Mouse (Mus musculus) forebrain, embryonic 16.5 days (tissue): ENCODE measurements at regions not wholly inside any gene's neighbourhood (a gene's known extent, or its start where the extent isn't known, plus 50 kb on each side); places are given as distances from the start of the nearest gene placed in this dataset.
A peak's percentile ranks its signal among the peaks of the same experiment; 100 is the strongest.
"Not testable (repeated sequence)": the region's sequence is repeated elsewhere in the genome, so short reads cannot be mapped to it uniquely, and the experiment has no call there.

ENCODE experiments used
- ATAC-seq: fragments of 200-750 bp; cut with Nextera tagmentation; 2 replicates; pipeline ENCODE4 v1.8.0; 2017; ENCODE audit warnings: mild to moderate bottlenecking, moderate library complexity
- H3K27ac ChIP-seq: fragments of 300-500 bp; sonication (generic); 2 replicates; pipeline ENCODE4 v1.5.1; 2014; ENCODE audit warnings: low read length, control low read depth
- H3K27me3 ChIP-seq: fragments of 300-500 bp; sonication (generic); replicated peaks from 2 replicates; pipeline ENCODE4 v1.6.1; 2014; ENCODE audit warnings: low read length; ENCODE audit not compliant: control insufficient read depth, insufficient read depth
- H3K36me3 ChIP-seq: fragments of 300-500 bp; sonication (generic); 2 replicates; pipeline ENCODE4 v1.6.1; 2014; ENCODE audit not compliant: control insufficient read depth, insufficient read depth
- H3K4me1 ChIP-seq: fragments of 300-500 bp; sonication (generic); replicated peaks from 2 replicates; pipeline ENCODE4 v1.6.1; 2014; ENCODE audit warnings: low read length; ENCODE audit not compliant: control insufficient read depth, insufficient read depth
- H3K4me2 ChIP-seq: fragments of 300-500 bp; sonication (generic); 2 replicates; pipeline ENCODE4 v1.6.1; 2014; ENCODE audit warnings: mild to moderate bottlenecking, low read length, control low read depth
- H3K4me3 ChIP-seq: fragments of 300-500 bp; sonication (generic); replicated peaks from 2 replicates; pipeline ENCODE4 v1.5.1; 2014; ENCODE audit warnings: mild to moderate bottlenecking, low read length, control low read depth
- H3K9ac ChIP-seq: fragments of 300-500 bp; sonication (generic); replicated peaks from 2 replicates; pipeline ENCODE4 v1.6.1; 2014; ENCODE audit warnings: low read depth, low read length, control low read depth
- H3K9me3 ChIP-seq: fragments of 300-500 bp; sonication (generic); 2 replicates; pipeline ENCODE4 v1.6.1; 2016; ENCODE audit warnings: low read length; ENCODE audit not compliant: control insufficient read depth
- WGBS: fragments of 180-500 bp; shearing (Covaris S2); extraction: QIAGEN DNeasy Blood & Tissue Kit; methylation state at CpG from one replicate; pipeline ENCODE4 v1.1.7; 2014; 5-methylcytosine and 5-hydroxymethylcytosine counted together

GRCm38 (mm10) chr10:26567613-26568012 lies 185.6 kb upstream of the Arhgap18 start:
- Histone ChIP-seq H3K4me2 (no peak overlapping the region), H3K9ac (no peak overlapping the region), H3K4me3 (no peak overlapping the region), H3K27me3 (no peaks in the 10 kb centered on the region), H3K4me1 (peaks cover 4% of the 10 kb centered on the region; the same call in 1 of the 2 replicates), H3K36me3 (no peaks in the 10 kb centered on the region), H3K9me3 (no peaks in the 10 kb centered on the region), H3K27ac (no peak overlapping the region)
- ATAC-seq = peak; percentile 11; the same call in 1 of the 2 replicates
- 72% methylated on average over 4 of the region's 4 CpGs for WGBS

- Histone ChIP-seq H3K4me1 (no peaks in the 10 kb centered on the region), H3K9ac (no peak overlapping the region), H3K27ac (no peak overlapping the region), H3K27me3 (no peaks in the 10 kb centered on the region), H3K9me3 (no peaks in the 10 kb centered on the region), H3K36me3 (no peaks in the 10 kb centered on the region), H3K4me2 (no peak overlapping the region), H3K4me3 (no peak overlapping the region)
- 89% methylated on average over 5 of the region's 5 CpGs for WGBS
- no peak for ATAC-seq
These were observed 182.8 kb upstream of the Arhgap18 start for GRCm38 (mm10) chr10:26570468-26570867.

- no peaks in the 10 kb centered on the region for H3K9me3 ChIP-seq
- H3K36me3 ChIP-seq = no peaks in the 10 kb centered on the region
- H3K27ac ChIP-seq = no peak overlapping the region
- no peaks in the 10 kb centered on the region for H3K4me1 ChIP-seq
- 84% methylated on average over 1 of the region's 1 CpGs for WGBS
- H3K4me2 ChIP-seq = no peak overlapping the region
- H3K4me3 ChIP-seq = no peak overlapping the region
- H3K9ac ChIP-seq = no peak overlapping the region
- no peaks in the 10 kb centered on the region for H3K27me3 ChIP-seq
- no peak for ATAC-seq
These were observed 181.8 kb upstream of the Arhgap18 start for GRCm38 (mm10) chr10:26571377-26571776.

GRCm38 (mm10) chr10:26576153-26576552 lies 177.1 kb upstream of the Arhgap18 start:
- Histone ChIP-seq H3K36me3 (no peaks in the 10 kb centered on the region), H3K9me3 (no peaks in the 10 kb centered on the region), H3K4me2 (no peak overlapping the region), H3K4me3 (no peak overlapping the region), H3K27me3 (no peaks in the 10 kb centered on the region), H3K27ac (no peak overlapping the region), H3K4me1 (no peaks in the 10 kb centered on the region), H3K9ac (no peak overlapping the region)
- ATAC-seq = no peak
- 91% methylated on average over 3 of the region's 3 CpGs for WGBS

GRCm38 (mm10) chr10:26577087-26577486 lies 176.1 kb upstream of the Arhgap18 start:
- Histone ChIP-seq H3K4me2 (no peak overlapping the region), H3K9me3 (no peaks in the 10 kb centered on the region), H3K4me3 (no peak overlapping the region), H3K36me3 (no peaks in the 10 kb centered on the region), H3K27me3 (no peaks in the 10 kb centered on the region), H3K4me1 (no peaks in the 10 kb centered on the region), H3K9ac (no peak overlapping the region), H3K27ac (no peak overlapping the region)
- 87% methylated on average over 2 of the region's 2 CpGs for WGBS
- ATAC-seq = no peak

- Histone ChIP-seq H3K9ac (no peak overlapping the region), H3K9me3 (no peaks in the 10 kb centered on the region), H3K4me2 (no peak overlapping the region), H3K27me3 (no peaks in the 10 kb centered on the region), H3K4me3 (no peak overlapping the region), H3K36me3 (no peaks in the 10 kb centered on the region), H3K27ac (no peak overlapping the region), H3K4me1 (no peaks in the 10 kb centered on the region)
- no peak for ATAC-seq
- 86% methylated on average over 2 of the region's 2 CpGs for WGBS
These were observed 168.1 kb upstream of the Arhgap18 start for GRCm38 (mm10) chr10:26585106-26585505.

- H3K4me2 ChIP-seq, H3K27me3 ChIP-seq, H3K9ac ChIP-seq, H3K27ac ChIP-seq, ATAC-seq, H3K36me3 ChIP-seq, H3K4me3 ChIP-seq, H3K4me1 ChIP-seq, H3K9me3 ChIP-seq: not testable (repeated sequence)
- WGBS = 82% methylated on average over 4 of the region's 4 CpGs
These were observed 146.1 kb upstream of the Arhgap18 start for GRCm38 (mm10) chr10:26607081-26607480.

- no peaks in the 10 kb centered on the region for H3K9me3 ChIP-seq
- no peak overlapping the region for H3K4me2 ChIP-seq
- no peaks in the 10 kb centered on the region for H3K36me3 ChIP-seq
- H3K9ac ChIP-seq = no peak overlapping the region
- H3K4me1 ChIP-seq = no peaks in the 10 kb centered on the region
- no peak overlapping the region for H3K27ac ChIP-seq
- ATAC-seq = no peak
- H3K27me3 ChIP-seq = no peaks in the 10 kb centered on the region
- H3K4me3 ChIP-seq = no peak overlapping the region
These were observed 142.0 kb upstream of the Arhgap18 start for GRCm38 (mm10) chr10:26611246-26611645.

- Histone ChIP-seq H3K9me3 (no peaks in the 10 kb centered on the region), H3K36me3 (no peaks in the 10 kb centered on the region), H3K4me2 (no peak overlapping the region), H3K4me1 (no peaks in the 10 kb centered on the region), H3K4me3 (no peak overlapping the region), H3K27ac (no peak overlapping the region), H3K9ac (no peak overlapping the region), H3K27me3 (no peaks in the 10 kb centered on the region)
- ATAC-seq = peak; percentile 49; the same call in 1 of the 2 replicates
- 59% methylated on average over 4 of the region's 4 CpGs for WGBS
These were observed 122.9 kb upstream of the Arhgap18 start for GRCm38 (mm10) chr10:26630196-26630760.

GRCm38 (mm10) chr10:26632266-26632665 lies 121.0 kb upstream of the Arhgap18 start:
- Histone ChIP-seq H3K9ac (no peak overlapping the region), H3K4me2 (no peak overlapping the region), H3K36me3 (no peaks in the 10 kb centered on the region), H3K27me3 (no peaks in the 10 kb centered on the region), H3K4me3 (no peak overlapping the region), H3K4me1 (no peaks in the 10 kb centered on the region), H3K9me3 (no peaks in the 10 kb centered on the region), H3K27ac (no peak overlapping the region)
- 91% methylated on average over 5 of the region's 5 CpGs for WGBS
- ATAC-seq = no peak
